Mouse (Mus musculus): ENCODE measurements around the gene Olfr272. TPM values are rescaled to one million over a fixed set of nuclear protein-coding genes. Genes with fewer than 3 reads are reported as not detected.

The Olfr272 gene
- polyA plus RNA-seq (2014; fragmentation: Nextera tagmentation; extraction: Ambion mirVana), result not detected in 2 replicates

DNA sequence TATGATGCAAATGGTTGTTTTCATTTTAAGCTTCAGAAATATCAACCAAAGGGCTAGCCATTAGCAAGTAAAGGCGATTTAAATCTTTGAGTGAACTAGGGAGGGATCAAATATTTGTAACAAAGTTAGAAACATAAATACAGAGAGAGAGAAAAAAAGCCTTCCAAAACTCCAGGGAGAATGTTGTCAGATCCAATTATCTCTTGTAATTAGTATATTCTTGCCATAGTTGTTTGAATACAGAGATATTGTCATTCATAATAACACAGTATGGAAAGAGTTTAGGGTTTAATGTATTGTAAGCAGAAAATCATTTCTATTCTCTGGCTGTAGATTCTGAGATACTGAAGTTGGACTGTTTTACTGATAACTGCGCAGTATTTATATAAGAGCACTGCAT is at the start of gene Olfr272:
TSS of gene Olfr272 (minus strand) at position 101 of the 400 bp plus-strand sequence.
- H3K27me3 ChIP-seq (ENCODE audit: control insufficient read depth, insufficient read depth, low read length), result no peaks in the 10 kb centered on the region
- no peak within 1 kb of the TSS for H3K4me3 ChIP-seq (ENCODE audit: low read depth, low read length)
- no peak for ATAC-seq (ENCODE audit: insufficient read depth, low FRiP score, low TSS enrichment)
- no peak within 1 kb of the TSS for H3K9ac ChIP-seq (ENCODE audit: low read length)
- no peaks in the 10 kb centered on the region for H3K4me1 ChIP-seq (ENCODE audit: control insufficient read depth, insufficient read depth, low read length)
- H3K4me2 ChIP-seq (ENCODE audit: low read depth), result no peak within 1 kb of the TSS
- WGBS, result 94% methylated on average over 2 of the region's 2 CpGs
- H3K36me3 ChIP-seq (ENCODE audit: control insufficient read depth, insufficient read depth, low read length), result no peaks in the 10 kb centered on the region
- H3K27ac ChIP-seq (ENCODE audit: low read depth, low read length), result no peak within 1 kb of the TSS
- H3K9me3 ChIP-seq (ENCODE audit: control insufficient read depth, low read length), result no peaks in the 10 kb centered on the region
- no peak for DNase-seq (ENCODE audit: low spot score)

DNA sequence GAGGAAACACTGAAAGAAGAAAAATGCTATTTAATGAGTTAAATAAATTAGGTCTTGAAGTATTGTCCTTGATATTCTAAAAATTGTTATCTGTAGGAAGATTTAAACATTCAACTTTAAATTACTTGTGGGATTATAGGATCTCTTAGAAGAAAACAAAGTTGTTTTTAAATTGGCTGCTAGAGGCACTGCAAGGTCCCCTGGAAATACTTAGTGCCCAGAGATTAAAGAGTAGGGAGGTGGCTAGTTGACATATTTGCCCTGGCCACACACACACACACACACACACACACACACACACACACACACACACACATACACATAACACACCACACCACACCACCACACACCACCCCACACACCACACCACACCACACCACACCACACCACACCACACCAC is 45.3 kb upstream of the Olfr272 start, which contains the start of gene Olfr270:
TSS of gene Olfr270 (plus strand) at position 301 of the 400 bp plus-strand sequence.
- no peak within 1 kb of the TSS for H3K4me2 ChIP-seq (ENCODE audit: low read depth)
- H3K27me3 ChIP-seq (ENCODE audit: control insufficient read depth, insufficient read depth, low read length), result no peaks in the 10 kb centered on the region
- H3K4me3 ChIP-seq (ENCODE audit: low read depth, low read length), result no peak within 1 kb of the TSS
- no peaks in the 10 kb centered on the region for H3K9me3 ChIP-seq (ENCODE audit: control insufficient read depth, low read length)
- no peaks in the 10 kb centered on the region for H3K4me1 ChIP-seq (ENCODE audit: control insufficient read depth, insufficient read depth, low read length)
- no peak within 1 kb of the TSS for H3K9ac ChIP-seq (ENCODE audit: low read length)
- ATAC-seq (ENCODE audit: insufficient read depth, low FRiP score, low TSS enrichment), result no peak
- H3K36me3 ChIP-seq (ENCODE audit: control insufficient read depth, insufficient read depth, low read length), result no peaks in the 10 kb centered on the region
- no peak within 1 kb of the TSS for H3K27ac ChIP-seq (ENCODE audit: low read depth, low read length)
- DNase-seq (ENCODE audit: low spot score), result no peak

DNA sequence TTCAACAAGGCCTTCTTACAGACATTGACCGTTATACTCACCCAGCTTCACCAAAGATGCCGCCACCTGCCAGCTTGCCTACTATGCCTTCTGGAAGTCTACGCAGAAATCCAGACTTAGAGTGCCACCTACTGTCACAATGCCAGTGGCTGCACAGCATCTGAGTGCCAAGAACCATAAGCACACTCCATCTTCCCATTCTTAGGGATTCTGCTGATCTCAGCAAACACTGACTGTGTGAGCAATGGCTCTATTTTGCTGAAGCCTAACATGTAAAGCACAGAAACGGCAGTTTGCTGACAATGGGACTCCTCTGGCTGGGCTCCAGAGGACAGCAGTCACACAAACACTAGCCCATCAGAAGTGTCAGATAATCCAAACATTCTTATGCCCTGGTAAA is 39.7 kb upstream of the Olfr272 start:
- H3K36me3 ChIP-seq (ENCODE audit: control insufficient read depth, insufficient read depth, low read length), result no peaks in the 10 kb centered on the region
- peak; percentile 43 for DNase-seq (ENCODE audit: low spot score)
- no peak for ATAC-seq (ENCODE audit: insufficient read depth, low FRiP score, low TSS enrichment)
- H3K4me2 ChIP-seq (ENCODE audit: low read depth), result no peak overlapping the region
- H3K4me3 ChIP-seq (ENCODE audit: low read depth, low read length), result no peak overlapping the region
- no peak overlapping the region for H3K9ac ChIP-seq (ENCODE audit: low read length)
- no peak overlapping the region for H3K27ac ChIP-seq (ENCODE audit: low read depth, low read length)
- no peaks in the 10 kb centered on the region for H3K9me3 ChIP-seq (ENCODE audit: control insufficient read depth, low read length)
- no peaks in the 10 kb centered on the region for H3K4me1 ChIP-seq (ENCODE audit: control insufficient read depth, insufficient read depth, low read length)
- H3K27me3 ChIP-seq (ENCODE audit: control insufficient read depth, insufficient read depth, low read length), result no peaks in the 10 kb centered on the region
- WGBS, result 49% methylated on average over 4 of the region's 4 CpGs

DNA sequence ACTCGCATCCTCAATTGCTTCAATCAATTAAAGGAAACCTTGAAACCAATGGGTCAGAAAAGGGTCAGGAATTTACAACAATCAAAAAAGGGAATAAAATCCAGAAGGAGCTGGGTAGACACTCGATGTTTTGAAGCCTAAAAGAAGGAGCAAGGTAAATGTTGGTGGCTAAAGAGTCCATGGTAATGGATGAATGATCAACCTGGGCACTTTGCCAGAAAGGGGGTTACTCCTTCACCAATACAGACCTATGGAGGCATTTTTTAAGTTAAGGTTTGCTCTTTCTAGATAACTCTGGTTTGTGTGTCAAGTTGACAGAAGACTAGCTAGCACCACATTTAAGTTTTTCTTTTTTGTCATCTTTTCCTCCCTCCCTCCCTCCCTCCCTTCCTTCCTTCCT is 30.0 kb upstream of the Olfr272 start:
- H3K4me2 ChIP-seq (ENCODE audit: low read depth), result no peak overlapping the region
- no peaks in the 10 kb centered on the region for H3K9me3 ChIP-seq (ENCODE audit: control insufficient read depth, low read length)
- no peaks in the 10 kb centered on the region for H3K4me1 ChIP-seq (ENCODE audit: control insufficient read depth, insufficient read depth, low read length)
- WGBS, result 71% methylated on average over 2 of the region's 2 CpGs
- no peaks in the 10 kb centered on the region for H3K27me3 ChIP-seq (ENCODE audit: control insufficient read depth, insufficient read depth, low read length)
- DNase-seq (ENCODE audit: low spot score) (no peak), ATAC-seq (ENCODE audit: insufficient read depth, low FRiP score, low TSS enrichment) (no peak)
- H3K36me3 ChIP-seq (ENCODE audit: control insufficient read depth, insufficient read depth, low read length), result no peaks in the 10 kb centered on the region
- H3K9ac ChIP-seq (ENCODE audit: low read length), result no peak overlapping the region
- H3K4me3 ChIP-seq (ENCODE audit: low read depth, low read length), result no peak overlapping the region
- H3K27ac ChIP-seq (ENCODE audit: low read depth, low read length), result no peak overlapping the region

DNA sequence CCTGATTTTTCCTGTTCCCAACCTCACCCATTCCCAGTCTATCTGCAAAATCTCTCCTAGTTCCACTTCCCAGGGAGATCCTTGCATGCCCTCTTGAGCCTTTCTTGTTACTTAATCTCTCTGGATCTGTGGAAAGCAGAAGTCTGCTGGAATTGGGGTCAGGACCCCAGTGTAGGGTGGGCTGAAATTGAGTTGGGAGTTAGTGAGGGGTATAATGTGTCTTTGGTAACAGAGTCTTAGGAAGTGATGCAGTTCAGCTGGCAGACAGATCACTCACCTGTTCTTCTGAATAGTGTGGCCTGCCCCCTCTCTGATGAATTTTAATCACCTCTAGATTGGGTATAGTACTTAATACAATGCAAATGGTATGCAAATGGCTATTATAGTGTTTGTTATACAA is 27.7 kb upstream of the Olfr272 start:
- H3K4me1 ChIP-seq (ENCODE audit: control insufficient read depth, insufficient read depth, low read length), result no peaks in the 10 kb centered on the region
- H3K27me3 ChIP-seq (ENCODE audit: control insufficient read depth, insufficient read depth, low read length), result no peaks in the 10 kb centered on the region

DNA sequence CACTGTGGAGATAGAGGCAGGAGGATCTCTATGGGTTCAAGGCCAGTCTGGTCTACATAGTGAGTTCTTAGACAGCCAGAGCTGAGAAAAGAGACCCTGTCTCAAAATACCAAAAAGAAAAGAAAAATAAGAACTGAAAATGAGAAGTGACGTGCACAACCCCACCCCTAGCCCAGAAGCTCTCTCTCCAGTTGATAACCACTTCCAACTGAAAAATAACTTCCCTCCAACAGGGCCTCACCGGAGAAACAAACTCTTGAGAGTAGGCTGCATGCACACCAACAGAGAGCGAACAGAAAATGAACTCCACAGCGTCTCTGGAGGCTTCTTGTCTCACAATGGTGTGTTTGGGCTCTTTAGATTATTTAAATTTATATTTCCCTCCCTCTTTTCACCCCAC is 11.5 kb upstream of the Olfr272 start:
- Histone ChIP-seq H3K4me2 (ENCODE audit: low read depth) (no peak overlapping the region), H3K27me3 (ENCODE audit: control insufficient read depth, insufficient read depth, low read length) (no peaks in the 10 kb centered on the region), H3K36me3 (ENCODE audit: control insufficient read depth, insufficient read depth, low read length) (no peaks in the 10 kb centered on the region), H3K4me3 (ENCODE audit: low read depth, low read length) (no peak overlapping the region), H3K27ac (ENCODE audit: low read depth, low read length) (no peak overlapping the region), H3K9ac (ENCODE audit: low read length) (no peak overlapping the region), H3K4me1 (ENCODE audit: control insufficient read depth, insufficient read depth, low read length) (no peaks in the 10 kb centered on the region), H3K9me3 (ENCODE audit: control insufficient read depth, low read length) (no peaks in the 10 kb centered on the region)
- WGBS, result 85% methylated on average over 4 of the region's 4 CpGs
- no peak for ATAC-seq (ENCODE audit: insufficient read depth, low FRiP score, low TSS enrichment)
- no peak for DNase-seq (ENCODE audit: low spot score)

More for the DNA sequence above, 27.7 kb upstream of the Olfr272 start:
- Histone ChIP-seq H3K9me3 (ENCODE audit: control insufficient read depth, low read length) (no peaks in the 10 kb centered on the region), H3K27ac (ENCODE audit: low read depth, low read length) (no peak overlapping the region), H3K36me3 (ENCODE audit: control insufficient read depth, insufficient read depth, low read length) (no peaks in the 10 kb centered on the region), H3K9ac (ENCODE audit: low read length) (no peak overlapping the region), H3K4me3 (ENCODE audit: low read depth, low read length) (no peak overlapping the region), H3K4me2 (ENCODE audit: low read depth) (no peak overlapping the region)
- no peak for DNase-seq (ENCODE audit: low spot score)
- ATAC-seq (ENCODE audit: insufficient read depth, low FRiP score, low TSS enrichment), result no peak

DNA sequence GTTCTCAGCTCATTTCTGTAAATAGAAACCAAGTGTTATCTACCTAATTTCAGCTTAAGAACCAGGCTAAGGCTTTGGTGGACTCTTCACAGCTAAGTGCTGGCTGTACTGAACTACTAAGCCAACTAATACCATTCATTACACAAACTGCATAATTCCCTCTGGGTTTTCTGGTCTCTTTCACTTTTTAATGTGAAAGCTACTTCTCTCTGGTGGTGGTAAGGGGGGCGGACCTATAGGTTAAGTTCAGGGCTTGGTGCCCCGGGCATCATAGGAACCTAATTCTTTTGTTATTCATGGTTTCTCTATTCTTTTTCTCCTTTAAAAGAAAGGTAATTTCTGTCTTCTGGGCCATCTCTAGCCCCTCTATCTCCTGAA is 1.7 kb downstream of the Olfr272 start:
- Histone ChIP-seq H3K4me1 (ENCODE audit: control insufficient read depth, insufficient read depth, low read length) (no peaks in the 10 kb centered on the region), H3K4me2 (ENCODE audit: low read depth) (no peak overlapping the region), H3K9me3 (ENCODE audit: control insufficient read depth, low read length) (no peaks in the 10 kb centered on the region), H3K27me3 (ENCODE audit: control insufficient read depth, insufficient read depth, low read length) (no peaks in the 10 kb centered on the region), H3K36me3 (ENCODE audit: control insufficient read depth, insufficient read depth, low read length) (no peaks in the 10 kb centered on the region), H3K27ac (ENCODE audit: low read depth, low read length) (no peak overlapping the region), H3K4me3 (ENCODE audit: low read depth, low read length) (no peak overlapping the region), H3K9ac (ENCODE audit: low read length) (no peak overlapping the region)
- no peak for ATAC-seq (ENCODE audit: insufficient read depth, low FRiP score, low TSS enrichment)
- DNase-seq (ENCODE audit: low spot score), result no peak
- 86% methylated on average over 2 of the region's 2 CpGs for WGBS

DNA sequence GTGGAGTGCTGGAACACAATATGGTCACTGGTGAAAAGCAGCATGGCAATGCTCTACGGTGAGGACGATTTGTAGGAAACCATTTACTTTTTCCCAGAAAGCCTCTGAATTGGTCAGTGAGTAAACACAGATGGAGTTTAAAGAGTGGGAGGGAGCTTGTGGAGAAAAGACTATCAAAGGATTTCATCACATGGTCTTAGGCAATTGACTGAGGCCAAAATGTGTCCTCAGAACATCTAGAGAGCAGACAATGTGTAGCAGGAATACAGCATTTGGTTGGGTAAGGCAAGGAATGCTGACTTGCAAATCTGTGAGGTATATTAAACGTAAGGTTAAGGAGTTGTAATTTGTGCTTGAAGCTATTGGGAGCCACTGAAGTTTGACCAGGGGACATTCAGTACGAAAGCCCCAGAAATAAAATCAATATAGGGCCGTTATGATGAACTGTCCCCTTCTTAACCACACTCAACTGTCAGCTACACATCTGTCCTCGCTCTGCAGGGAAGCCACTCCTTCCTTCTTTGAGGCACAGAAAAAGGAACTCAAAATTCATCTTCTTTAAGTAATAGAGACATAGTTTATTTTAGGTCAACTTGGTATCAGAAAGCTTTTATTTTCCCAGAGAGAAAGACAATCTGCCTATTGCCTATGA is 2.2 kb downstream of the Olfr272 start:
- Histone ChIP-seq H3K4me1 (ENCODE audit: control insufficient read depth, insufficient read depth, low read length) (no peaks in the 10 kb centered on the region), H3K4me2 (ENCODE audit: low read depth) (no peak overlapping the region), H3K27me3 (ENCODE audit: control insufficient read depth, insufficient read depth, low read length) (no peaks in the 10 kb centered on the region), H3K4me3 (ENCODE audit: low read depth, low read length) (no peak overlapping the region), H3K27ac (ENCODE audit: low read depth, low read length) (no peak overlapping the region), H3K9me3 (ENCODE audit: control insufficient read depth, low read length) (no peaks in the 10 kb centered on the region), H3K36me3 (ENCODE audit: control insufficient read depth, insufficient read depth, low read length) (no peaks in the 10 kb centered on the region), H3K9ac (ENCODE audit: low read length) (no peak overlapping the region)
- no peak for ATAC-seq (ENCODE audit: insufficient read depth, low FRiP score, low TSS enrichment)
- no peak for DNase-seq (ENCODE audit: low spot score)
- WGBS, result 88% methylated on average over 6 of the region's 6 CpGs

DNA sequence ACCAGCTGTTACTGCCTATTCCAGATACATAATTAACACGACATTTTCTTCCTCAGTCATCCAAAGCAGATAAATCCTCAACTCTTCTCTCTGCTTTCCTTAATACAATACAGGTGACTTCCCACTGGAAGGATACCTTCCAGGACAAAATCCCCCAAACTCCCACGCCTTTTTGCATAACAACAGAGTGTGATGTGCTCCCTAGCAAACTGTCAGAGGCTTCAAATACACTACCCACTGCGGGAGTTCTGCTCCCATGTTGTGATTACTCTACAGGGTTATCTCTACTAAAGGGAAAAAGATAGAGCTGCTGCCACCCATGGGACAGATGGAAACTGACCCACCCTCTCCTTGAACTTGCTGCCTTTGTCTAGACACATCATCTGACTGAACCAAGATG is 6.6 kb downstream of the Olfr272 start:
- no peak overlapping the region for H3K9ac ChIP-seq (ENCODE audit: low read length)
- no peaks in the 10 kb centered on the region for H3K27me3 ChIP-seq (ENCODE audit: control insufficient read depth, insufficient read depth, low read length)
- no peaks in the 10 kb centered on the region for H3K36me3 ChIP-seq (ENCODE audit: control insufficient read depth, insufficient read depth, low read length)
- no peak overlapping the region for H3K4me3 ChIP-seq (ENCODE audit: low read depth, low read length)
- WGBS, result 48% methylated on average over 3 of the region's 3 CpGs
- no peaks in the 10 kb centered on the region for H3K4me1 ChIP-seq (ENCODE audit: control insufficient read depth, insufficient read depth, low read length)
- no peak overlapping the region for H3K27ac ChIP-seq (ENCODE audit: low read depth, low read length)
- H3K9me3 ChIP-seq (ENCODE audit: control insufficient read depth, low read length), result no peaks in the 10 kb centered on the region
- no peak for DNase-seq (ENCODE audit: low spot score)
- ATAC-seq (ENCODE audit: insufficient read depth, low FRiP score, low TSS enrichment), result no peak
- H3K4me2 ChIP-seq (ENCODE audit: low read depth), result no peak overlapping the region

All from neural tube, embryonic 11.5 days (tissue).